Mouse (Mus musculus): ENCODE data around the gene Dgki.

DNA sequence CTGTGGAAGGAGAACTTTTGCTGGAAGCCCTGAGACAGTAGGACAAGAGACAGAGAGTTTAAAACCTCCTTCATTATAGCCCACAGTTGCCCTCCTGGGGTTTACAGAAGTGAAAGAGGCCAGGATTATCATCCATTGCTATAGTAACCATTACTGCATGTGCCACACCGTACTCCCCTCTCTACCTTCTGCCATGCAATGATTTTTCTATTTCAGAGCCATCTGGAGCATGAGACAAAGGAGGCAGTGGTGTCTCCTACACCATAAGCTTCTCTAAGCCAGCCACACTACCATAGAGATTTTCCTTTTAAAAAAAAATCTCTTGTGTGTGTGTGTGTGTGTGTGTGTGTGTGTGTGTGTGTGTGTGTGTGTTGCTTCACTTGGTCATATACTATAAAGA, 232.6 kb downstream of the Dgki start:
- TF ChIP-seq GATA1 (IDR thresholded peaks at IDR 0.05; ENCODE audit: low read length): no peak
- no peak for TF ChIP-seq TAL1 (IDR thresholded peaks at IDR 0.05; ENCODE audit: low read length)
